In the genomic region with DNA sequence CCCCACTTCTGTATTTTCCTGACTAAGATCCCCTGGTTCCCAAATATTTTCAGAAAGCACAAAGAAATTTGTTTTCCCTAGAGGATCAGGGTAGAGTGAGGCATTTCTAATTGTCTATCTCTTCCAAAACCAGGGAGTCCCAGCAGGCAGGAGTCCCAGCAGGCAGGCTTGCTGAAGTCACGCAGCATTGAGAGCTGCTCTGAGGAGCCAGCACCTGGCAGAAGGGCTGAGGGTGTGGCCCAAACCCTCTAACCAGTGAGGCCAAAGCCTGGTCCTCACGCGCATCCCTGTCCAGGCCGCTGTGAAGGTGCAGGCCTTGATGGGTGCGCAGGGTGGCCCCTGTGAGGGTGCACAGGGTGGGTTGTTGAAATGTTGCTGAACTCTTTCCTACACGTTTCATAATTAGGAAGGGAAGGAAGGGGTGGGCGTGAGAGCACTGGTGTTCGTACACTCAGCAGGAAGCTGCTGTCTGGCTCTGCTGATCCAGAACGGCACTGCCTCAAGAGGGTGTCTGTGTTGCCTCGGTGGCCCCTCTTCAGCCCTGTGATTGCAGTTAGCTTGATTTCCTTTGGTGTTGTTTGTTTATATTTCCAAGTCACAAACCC, we compare ENCODE assay signal across 11 mouse cellular contexts. TPM values are rescaled to one million over a fixed set of nuclear protein-coding genes. Genes with fewer than 3 reads are reported as not detected.
DNase-seq lines count a peak whose midpoint lies in the region; ATAC-seq lines count a peak whose summit lies in the region.
"Had no signal": no experiment of that assay in that cellular context is flagged by ENCODE, and none has a peak within 500 bp of the region (broad histone marks: within the 10 kb centered on the region; RNA-seq: fewer than 3 reads in every experiment).

No protein-coding gene starts in this region.

- no peaks in the 10 kb centered on the region for H3K4me1 ChIP-seq in midbrain, embryonic 14.5 days (ENCODE audit: control insufficient read depth, insufficient read depth, low read length)
- H3K4me1 ChIP-seq in midbrain, embryonic 10.5 days: no peaks in the 10 kb centered on the region
- H3K4me1 ChIP-seq in midbrain, embryonic 11.5 days (ENCODE audit: control insufficient read depth, insufficient read depth, low read length): no peaks in the 10 kb centered on the region
- H3K4me1 ChIP-seq: limb, embryonic 13.5 days had no signal

- no peak overlapping the region for H3K4me3 ChIP-seq in midbrain, embryonic 14.5 days (replicated peaks; ENCODE audit: low read depth, low read length)
- no peak overlapping the region for H3K4me3 ChIP-seq in midbrain, embryonic 10.5 days
- H3K4me3 ChIP-seq in midbrain, embryonic 11.5 days (ENCODE audit: low read depth, low read length): no peak overlapping the region
- H3K4me3 ChIP-seq: limb, embryonic 13.5 days had no signal

- peak; percentile 32 for DNase-seq in heart, adult 8-10 months (ENCODE audit: low spot score)
- no peak for DNase-seq in heart, postnatal 4 days
- DNase-seq in CD4-positive helper T cell, adult 2 months (ENCODE audit: low read depth, low spot score): peak; percentile 76
- peak; percentile 69 for DNase-seq in induced T-regulatory cell, adult 2 months (ENCODE audit: low read depth)
- DNase-seq in lung, postnatal 4 days: peak; percentile 50 to 52
- no peak for DNase-seq in midbrain, embryonic 14.5 days
- DNase-seq in midbrain, embryonic 10.5 days (ENCODE audit: low spot score): no peak
- no peak for DNase-seq in midbrain, embryonic 11.5 days (ENCODE audit: low spot score, missing footprints)
- DNase-seq: gastrocnemius, postnatal 10 days had no signal

- no peak overlapping the region for H3K9ac ChIP-seq in midbrain, embryonic 14.5 days (replicated peaks; ENCODE audit: low read length)
- no peak overlapping the region for H3K9ac ChIP-seq in midbrain, embryonic 11.5 days (ENCODE audit: low read length)
- H3K9ac ChIP-seq: limb, embryonic 13.5 days had no signal

- 90% methylated on average over 10 of the region's 10 CpGs for WGBS in midbrain, embryonic 14.5 days
- 81% methylated on average over 10 of the region's 10 CpGs for WGBS in midbrain, embryonic 10.5 days
- WGBS in midbrain, embryonic 11.5 days: 85% methylated on average over 10 of the region's 10 CpGs

- peaks cover 76% of the 10 kb centered on the region for H3K36me3 ChIP-seq in midbrain, embryonic 14.5 days (ENCODE audit: control insufficient read depth, insufficient read depth, low read length)
- peaks cover 85% of the 10 kb centered on the region for H3K36me3 ChIP-seq in midbrain, embryonic 10.5 days
- peaks cover 16% of the 10 kb centered on the region for H3K36me3 ChIP-seq in midbrain, embryonic 11.5 days (ENCODE audit: control insufficient read depth, insufficient read depth, low read length)

- no peaks in the 10 kb centered on the region for H3K9me3 ChIP-seq in midbrain, embryonic 14.5 days (ENCODE audit: control insufficient read depth, low read length)
- H3K9me3 ChIP-seq in midbrain, embryonic 10.5 days (replicated peaks): no peaks in the 10 kb centered on the region
- H3K9me3 ChIP-seq in midbrain, embryonic 11.5 days (ENCODE audit: control insufficient read depth, low read length): no peaks in the 10 kb centered on the region
- H3K9me3 ChIP-seq: limb, embryonic 13.5 days had no signal

- H3K27me3 ChIP-seq in midbrain, embryonic 14.5 days (ENCODE audit: control insufficient read depth, insufficient read depth, low read length): no peaks in the 10 kb centered on the region
- no peaks in the 10 kb centered on the region for H3K27me3 ChIP-seq in midbrain, embryonic 10.5 days (ENCODE audit: low read depth, poor library complexity, severe bottlenecking)
- H3K27me3 ChIP-seq in midbrain, embryonic 11.5 days (ENCODE audit: control insufficient read depth, insufficient read depth, low read length): no peaks in the 10 kb centered on the region
- H3K27me3 ChIP-seq: limb, embryonic 13.5 days had no signal

- ATAC-seq in midbrain, embryonic 14.5 days (ENCODE audit: low FRiP score, low TSS enrichment): no peak
- no peak for ATAC-seq in midbrain, embryonic 11.5 days (ENCODE audit: low FRiP score)

- no peak overlapping the region for H3K27ac ChIP-seq in midbrain, embryonic 14.5 days (replicated peaks; ENCODE audit: low read depth, low read length)
- no peak overlapping the region for H3K27ac ChIP-seq in midbrain, embryonic 10.5 days (replicated peaks)
- H3K27ac ChIP-seq in midbrain, embryonic 11.5 days (ENCODE audit: low read depth, low read length): no peak overlapping the region
- H3K27ac ChIP-seq: limb, embryonic 13.5 days had no signal

- no peak overlapping the region for H3K4me2 ChIP-seq in midbrain, embryonic 14.5 days (ENCODE audit: low read length)
- H3K4me2 ChIP-seq in midbrain, embryonic 11.5 days: no peak overlapping the region
- H3K4me2 ChIP-seq: limb, embryonic 13.5 days had no signal

RNA-seq across cellular contexts. Expression of gene Smarcc2, which starts 20.3 kb away (rescaled TPM):
- total RNA-seq in heart, adult 8-10 months (2022): 10 to 100 TPM; 76.2 to 83.2 (median 79.1) TPM
- total RNA-seq in heart, postnatal 4 days (2021): 10 to 100 TPM; 97.0 to 97.3 TPM
- polyA plus RNA-seq in midbrain, embryonic 14.5 days (2014; fragmentation: Nextera tagmentation; extraction: Ambion mirVana): 172 and 229 TPM in 2 replicates
- 75.2 and 110 TPM in 2 replicates for polyA plus RNA-seq in midbrain, embryonic 10.5 days (2016; fragmentation: Nextera tagmentation; extraction: Ambion mirVana)
- polyA plus RNA-seq in midbrain, embryonic 11.5 days (2014; fragmentation: Nextera tagmentation; extraction: Ambion mirVana): 124 and 138 TPM in 2 replicates

RNA-seq across cellular contexts. Expression of gene Rnf41, which starts 27.3 kb away (rescaled TPM):
- 10 to 100 TPM; 16.2 to 17.6 (median 16.7) TPM for total RNA-seq in heart, adult 8-10 months (2022)
- 10 to 100 TPM; 25.0 to 27.0 TPM for total RNA-seq in heart, postnatal 4 days (2021)
- polyA plus RNA-seq in midbrain, embryonic 14.5 days (2014; fragmentation: Nextera tagmentation; extraction: Ambion mirVana): 80.3 and 96.2 TPM in 2 replicates
- 42.0 and 49.2 TPM in 2 replicates for polyA plus RNA-seq in midbrain, embryonic 10.5 days (2016; fragmentation: Nextera tagmentation; extraction: Ambion mirVana)
- polyA plus RNA-seq in midbrain, embryonic 11.5 days (2014; fragmentation: Nextera tagmentation; extraction: Ambion mirVana): 43.1 and 43.8 TPM in 2 replicates

RNA-seq across cellular contexts. Expression of gene Nabp2, which starts 27.5 kb away (rescaled TPM):
- 10 to 100 TPM; 44.8 to 50.8 (median 45.2) TPM for total RNA-seq in heart, adult 8-10 months (2022)
- 10 to 100 TPM; 44.1 to 47.1 TPM for total RNA-seq in heart, postnatal 4 days (2021)
- 142 and 144 TPM in 2 replicates for polyA plus RNA-seq in midbrain, embryonic 14.5 days (2014; fragmentation: Nextera tagmentation; extraction: Ambion mirVana)
- 149 and 151 TPM in 2 replicates for polyA plus RNA-seq in midbrain, embryonic 10.5 days (2016; fragmentation: Nextera tagmentation; extraction: Ambion mirVana)
- 131 and 154 TPM in 2 replicates for polyA plus RNA-seq in midbrain, embryonic 11.5 days (2014; fragmentation: Nextera tagmentation; extraction: Ambion mirVana)

RNA-seq across cellular contexts. Expression of gene Slc39a5, which starts 37.7 kb away (rescaled TPM):
- not detected for total RNA-seq in heart, adult 8-10 months (2022)
- not detected for total RNA-seq in heart, postnatal 4 days (2021)
- not detected in 2 replicates for polyA plus RNA-seq in midbrain, embryonic 14.5 days (2014; fragmentation: Nextera tagmentation; extraction: Ambion mirVana)
- 0.06 and 0.19 TPM in 2 replicates for polyA plus RNA-seq in midbrain, embryonic 10.5 days (2016; fragmentation: Nextera tagmentation; extraction: Ambion mirVana)
- polyA plus RNA-seq in midbrain, embryonic 11.5 days (2014; fragmentation: Nextera tagmentation; extraction: Ambion mirVana): not detected in 2 replicates
- total RNA-seq: common myeloid progenitor, adult 5-6 weeks; gastrocnemius, postnatal 10 days had no signal

RNA-seq across cellular contexts. Expression of gene Myl6, which starts 55.2 kb away (rescaled TPM):
- total RNA-seq in heart, adult 8-10 months (2022): 100 to 1,000 TPM; 202 to 251 (median 236) TPM
- total RNA-seq in heart, postnatal 4 days (2021): 100 to 1,000 TPM; 616 to 628 TPM
- polyA plus RNA-seq in midbrain, embryonic 14.5 days (2014; fragmentation: Nextera tagmentation; extraction: Ambion mirVana): 750 and 787 TPM in 2 replicates
- 833 and 890 TPM in 2 replicates for polyA plus RNA-seq in midbrain, embryonic 10.5 days (2016; fragmentation: Nextera tagmentation; extraction: Ambion mirVana)
- polyA plus RNA-seq in midbrain, embryonic 11.5 days (2014; fragmentation: Nextera tagmentation; extraction: Ambion mirVana): 683 and 746 TPM in 2 replicates

Comparison
In these comparisons a context has a peak if more than half of its experiments do, and no peak if none do; other contexts are left out.
1. DNase-seq: peak in heart, adult 8-10 months (single experiment), CD4-positive helper T cell, adult 2 months (single experiment), induced T-regulatory cell, adult 2 months (single experiment) and lung, postnatal 4 days (2 of 2); none in heart, postnatal 4 days (single experiment), midbrain, embryonic 14.5 days (single experiment), midbrain, embryonic 10.5 days (single experiment) and midbrain, embryonic 11.5 days (single experiment).